Mouse (Mus musculus) intestine, postnatal 0 days (tissue): Measurements from ENCODE around the gene Klf13. TPM values are rescaled to one million over a fixed set of nuclear protein-coding genes. Genes with fewer than 3 reads are reported as not detected.

ENCODE experiments used
- ATAC-seq: fragments of 200-750 bp; cut with Nextera tagmentation; 2 replicates; pipeline ENCODE4 v1.8.0; 2017; ENCODE audit warnings: mild to moderate bottlenecking, moderate TSS enrichment, moderate library complexity
- H3K27ac ChIP-seq: fragments of 300-500 bp; sonication (generic); 2 replicates; pipeline ENCODE4 v1.5.1; 2014; ENCODE audit warnings: mild to moderate bottlenecking, low read depth, low read length, moderate library complexity
- H3K27me3 ChIP-seq: fragments of 300-500 bp; sonication (generic); replicated peaks from 2 replicates; pipeline ENCODE4 v1.6.1; 2014; ENCODE audit warnings: low read length, mixed read lengths; ENCODE audit not compliant: control insufficient read depth, insufficient read depth
- H3K36me3 ChIP-seq: fragments of 300-500 bp; sonication (generic); 2 replicates; pipeline ENCODE4 v1.6.1; 2014; ENCODE audit warnings: mild to moderate bottlenecking, moderate library complexity; ENCODE audit not compliant: control insufficient read depth, insufficient read depth
- H3K4me1 ChIP-seq: fragments of 300-500 bp; sonication (generic); replicated peaks from 2 replicates; pipeline ENCODE4 v1.6.1; 2014; ENCODE audit warnings: antibody characterized with exemption, low read length, mixed read lengths; ENCODE audit not compliant: control insufficient read depth, insufficient read depth
- H3K4me2 ChIP-seq: fragments of 300-500 bp; sonication (generic); replicated peaks from 2 replicates; pipeline ENCODE4 v1.6.1; 2014; ENCODE audit warnings: low read depth, mild to moderate bottlenecking, moderate library complexity
- H3K4me3 ChIP-seq: fragments of 300-500 bp; sonication (generic); 2 replicates; pipeline ENCODE4 v1.5.1; 2014; ENCODE audit warnings: low read depth, low read length
- H3K9ac ChIP-seq: fragments of 300-500 bp; sonication (generic); 2 replicates; pipeline ENCODE4 v1.6.1; 2014; ENCODE audit warnings: mild to moderate bottlenecking, low read depth, low read length
- H3K9me3 ChIP-seq: fragments of 300-500 bp; sonication (generic); 2 replicates; pipeline ENCODE4 v1.6.1; 2016; ENCODE audit warnings: mixed run types; ENCODE audit not compliant: control insufficient read depth
- CTCF ChIP-seq: sonication (generic); IDR thresholded peaks from 2 replicates; pipeline ENCODE4 v1.5.1; 2016; ENCODE audit warnings: low read depth, mild to moderate bottlenecking, control low read depth, antibody characterized with exemption, moderate library complexity
- WGBS: fragments of 180-500 bp; shearing (Covaris S2); extraction: QIAGEN DNeasy Blood & Tissue Kit; methylation state at CpG from one replicate; pipeline ENCODE4 v1.1.7; 2014; 5-methylcytosine and 5-hydroxymethylcytosine counted together
- polyA plus RNA-seq: library from polyadenylated mRNA; unstranded; fragments of >200 nt; fragmentation: Nextera tagmentation; extraction: Ambion mirVana; gene quantifications from 2 replicates; pipeline ENCODE4 v1.2.1, GENCODE M21; 2015

Gene Klf13
- polyA plus RNA-seq, 1 experiment from 2014 or later: 19.3 TPM

DNA sequence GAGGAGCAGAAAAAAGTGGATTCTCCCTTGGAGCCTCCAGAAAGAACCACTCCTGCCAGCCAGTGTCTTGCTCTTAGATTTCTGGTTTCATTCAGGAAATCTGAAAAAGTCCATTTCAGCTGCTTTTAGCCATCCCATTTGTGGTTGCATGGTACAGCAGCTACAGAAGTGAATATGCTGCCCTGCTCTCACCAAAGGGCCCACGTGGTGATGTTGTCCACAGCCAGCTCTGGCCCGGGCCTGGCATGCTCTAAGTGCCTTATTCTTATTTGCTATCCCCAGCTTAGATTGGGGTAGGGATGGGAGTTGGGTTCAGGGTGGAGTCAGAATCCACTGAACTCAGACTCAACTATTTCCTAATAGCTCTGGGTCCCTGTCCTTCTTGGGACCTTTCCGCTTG is 43.5 kb downstream of the Klf13 start:
- TF ChIP-seq CTCF: no peak

DNA sequence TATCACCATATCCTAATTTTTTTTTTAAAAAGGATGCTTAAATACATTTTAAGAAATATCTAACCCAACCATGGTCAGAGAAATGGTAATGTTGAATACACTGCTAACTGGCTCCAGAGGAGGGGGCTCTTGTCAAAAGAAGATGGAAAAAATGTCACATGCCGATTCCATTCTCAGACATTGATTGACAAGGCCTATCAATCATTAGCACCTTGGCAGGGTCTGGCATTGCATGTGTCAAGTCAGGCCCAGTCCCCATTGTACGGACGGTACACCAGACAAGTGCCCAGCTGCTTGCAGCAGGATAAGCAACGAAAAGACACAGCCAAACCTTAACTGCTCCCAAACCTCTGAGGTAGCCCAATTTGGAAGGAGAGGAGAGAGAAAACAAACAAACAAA is 44.1 kb downstream of the Klf13 start:
- H3K4me3 ChIP-seq: no peak overlapping the region
- H3K36me3 ChIP-seq: peaks cover 15% of the 10 kb centered on the region; the same call in 1 of the 2 replicates
- no peak overlapping the region for H3K27ac ChIP-seq
- ATAC-seq: no peak
- H3K9ac ChIP-seq: no peak overlapping the region
- no peaks in the 10 kb centered on the region for H3K9me3 ChIP-seq
- peaks cover 15% of the 10 kb centered on the region for H3K4me1 ChIP-seq
- 85% methylated on average over 4 of the region's 4 CpGs for WGBS
- H3K27me3 ChIP-seq: no peaks in the 10 kb centered on the region
- H3K4me2 ChIP-seq: no peak overlapping the region
- TF ChIP-seq CTCF: no peak

More for the DNA sequence above, 43.5 kb downstream of the Klf13 start:
- ATAC-seq: no peak
- peaks cover 9% of the 10 kb centered on the region; the same call in 1 of the 2 replicates for H3K36me3 ChIP-seq
- H3K4me3 ChIP-seq: no peak overlapping the region
- WGBS: 87% methylated on average over 3 of the region's 3 CpGs
- no peak overlapping the region for H3K9ac ChIP-seq
- no peak overlapping the region for H3K27ac ChIP-seq
- no peaks in the 10 kb centered on the region for H3K9me3 ChIP-seq
- no peaks in the 10 kb centered on the region for H3K27me3 ChIP-seq
- H3K4me1 ChIP-seq: peaks cover 15% of the 10 kb centered on the region
- no peak overlapping the region for H3K4me2 ChIP-seq

DNA sequence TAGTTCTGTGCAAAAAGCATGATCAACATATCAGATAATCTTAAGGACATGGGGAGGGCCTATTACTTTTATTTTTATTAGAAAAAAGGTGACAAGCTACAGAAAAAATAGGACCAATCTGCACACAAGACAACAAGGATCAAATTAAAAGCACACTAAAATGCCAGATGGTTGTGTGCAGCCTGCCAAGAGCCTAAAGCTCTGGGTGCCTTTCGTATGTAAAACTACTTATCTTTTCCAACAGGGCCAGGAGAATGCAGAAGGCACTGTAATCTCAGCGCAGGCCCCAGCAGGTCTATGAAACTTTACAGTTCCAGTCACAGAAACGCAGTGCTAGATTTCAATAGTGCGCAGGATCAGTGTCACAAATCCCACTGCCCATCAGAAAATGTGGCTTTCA is 45.0 kb downstream of the Klf13 start:
- H3K4me1 ChIP-seq: peaks cover 15% of the 10 kb centered on the region
- no peak overlapping the region for H3K4me3 ChIP-seq
- no peak for TF ChIP-seq CTCF
- H3K36me3 ChIP-seq: peaks cover 19% of the 10 kb centered on the region; the same call in 1 of the 2 replicates
- no peak overlapping the region for H3K27ac ChIP-seq
- no peak overlapping the region for H3K9ac ChIP-seq
- no peak overlapping the region for H3K4me2 ChIP-seq
- no peaks in the 10 kb centered on the region for H3K9me3 ChIP-seq
- no peaks in the 10 kb centered on the region for H3K27me3 ChIP-seq
- WGBS: 80% methylated on average over 4 of the region's 4 CpGs
- no peak for ATAC-seq

DNA sequence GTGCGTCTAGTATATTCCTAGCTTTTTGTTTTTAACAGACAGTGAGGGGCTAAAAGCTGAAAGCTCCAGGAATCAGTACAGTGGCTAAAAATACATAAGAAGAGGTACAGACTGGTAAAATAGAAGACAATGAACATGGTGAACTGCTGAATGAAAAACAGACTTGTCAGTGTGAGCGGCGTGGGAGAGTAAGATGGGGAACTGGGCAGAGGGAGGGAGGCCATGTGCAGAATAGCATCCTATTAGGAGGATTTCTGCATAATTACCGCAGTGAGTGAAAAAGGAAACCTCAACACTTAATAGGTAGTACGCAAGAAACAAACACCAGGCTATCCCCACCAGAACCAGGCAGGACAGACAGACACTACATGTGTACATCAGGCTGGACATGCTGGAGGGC is 45.5 kb downstream of the Klf13 start:
- Histone ChIP-seq H3K9ac (no peak overlapping the region), H3K9me3 (no peaks in the 10 kb centered on the region), H3K4me3 (no peak overlapping the region), H3K27me3 (no peaks in the 10 kb centered on the region), H3K4me1 (peaks cover 13% of the 10 kb centered on the region), H3K4me2 (no peak overlapping the region), H3K27ac (no peak overlapping the region), H3K36me3 (peaks cover 19% of the 10 kb centered on the region; the same call in 1 of the 2 replicates)
- no peak for ATAC-seq
- 90% methylated on average over 5 of the region's 5 CpGs for WGBS
- TF ChIP-seq CTCF: no peak

DNA sequence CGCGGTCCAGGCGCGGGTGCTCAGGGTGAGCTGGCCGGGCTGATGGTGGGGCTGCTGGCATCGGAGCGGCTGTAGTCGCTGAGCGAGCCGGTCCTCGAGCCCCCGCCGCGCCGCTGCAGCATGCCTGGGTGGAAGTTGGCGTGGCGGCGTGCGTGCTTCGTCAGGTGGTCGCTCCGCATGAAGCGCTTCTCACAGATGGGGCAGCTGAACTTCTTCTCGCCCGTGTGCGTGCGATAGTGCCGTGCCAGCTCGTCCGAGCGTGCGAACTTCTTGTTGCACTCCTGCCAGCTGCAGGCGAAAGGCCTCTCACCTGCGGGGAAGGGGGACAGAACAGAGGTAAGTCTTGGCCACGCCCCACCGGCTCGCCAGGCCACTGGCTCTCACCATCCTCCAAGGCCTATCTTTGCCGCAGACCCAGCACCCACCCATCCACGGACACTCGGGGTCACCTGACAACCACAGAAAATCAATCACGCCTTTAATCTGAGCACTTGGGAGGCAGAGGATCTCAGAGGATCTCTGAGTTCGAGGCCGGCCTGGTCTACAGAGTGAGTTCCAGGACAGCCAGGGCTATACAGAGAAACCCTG is 47.1 kb downstream of the Klf13 start:
- Histone ChIP-seq H3K36me3 (peaks cover 19% of the 10 kb centered on the region; the same call in 1 of the 2 replicates), H3K9me3 (no peaks in the 10 kb centered on the region), H3K4me3 (no peak overlapping the region), H3K9ac (no peak overlapping the region), H3K4me1 (peaks cover 6% of the 10 kb centered on the region; the same call in 1 of the 2 replicates), H3K27ac (no peak overlapping the region), H3K4me2 (no peak overlapping the region), H3K27me3 (no peaks in the 10 kb centered on the region)
- 80% methylated on average over 43 of the region's 43 CpGs for WGBS
- no peak for ATAC-seq
- TF ChIP-seq CTCF: no peak

DNA sequence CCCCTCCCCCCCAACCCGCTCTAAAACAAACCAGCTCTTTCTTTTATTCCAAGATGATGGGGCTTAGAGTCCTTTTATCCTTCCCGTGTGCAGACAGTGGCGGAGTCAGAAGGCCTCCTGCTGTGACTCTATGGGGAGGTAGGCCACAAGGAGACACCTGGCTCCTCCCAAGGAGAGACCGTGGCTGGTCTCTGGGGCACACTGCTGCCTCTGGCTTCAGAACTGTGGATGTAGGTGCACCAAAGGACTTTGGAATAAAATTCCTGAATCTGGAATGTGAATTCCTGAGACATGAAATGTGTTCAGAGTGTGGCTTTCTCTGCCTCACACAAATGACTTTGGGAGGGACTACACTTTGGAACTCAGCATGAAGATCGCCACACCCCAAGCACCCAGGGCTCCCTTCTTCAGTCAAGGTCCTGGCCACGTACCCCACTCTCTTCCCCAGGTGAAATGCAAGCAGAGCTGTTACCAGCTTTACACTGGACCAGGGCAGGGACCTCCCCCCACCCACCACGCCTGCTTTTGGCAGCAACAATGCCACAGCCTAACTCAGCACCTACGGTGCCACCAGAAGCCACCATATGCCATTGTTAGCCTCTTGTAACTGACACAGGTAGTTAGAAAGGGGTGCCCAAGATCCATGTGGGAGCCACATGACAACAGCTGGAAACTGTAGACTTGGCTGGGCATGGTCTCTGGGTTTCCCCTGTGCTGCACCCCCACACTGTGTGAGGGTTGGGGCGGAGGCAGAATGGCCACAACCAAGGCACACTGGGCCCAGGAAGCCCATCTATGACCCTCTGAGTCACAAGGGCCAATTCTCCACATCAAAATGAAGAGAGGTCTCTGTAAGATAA is 49.4 kb downstream of the Klf13 start:
- peaks cover 19% of the 10 kb centered on the region; the same call in 1 of the 2 replicates for H3K36me3 ChIP-seq
- no peak overlapping the region for H3K4me3 ChIP-seq
- WGBS: 82% methylated on average over 9 of the region's 9 CpGs
- H3K27ac ChIP-seq: no peak overlapping the region
- TF ChIP-seq CTCF: no peak
- no peak overlapping the region for H3K4me2 ChIP-seq
- no peaks in the 10 kb centered on the region for H3K9me3 ChIP-seq
- H3K4me1 ChIP-seq: no peaks in the 10 kb centered on the region
- H3K27me3 ChIP-seq: no peaks in the 10 kb centered on the region
- no peak for ATAC-seq
- H3K9ac ChIP-seq: no peak overlapping the region
